Mouse (Mus musculus) olfactory bulb, adult 2 months (tissue): ENCODE results near the gene Slc35a5.

ENCODE experiments used
- CTCF ChIP-seq: fragments of 200-500 bp; IDR thresholded peaks from 2 replicates; pipeline ENCODE4 v1.5.1; 2012; ENCODE audit warnings: low read depth, mild to moderate bottlenecking, low read length, moderate library complexity; ENCODE audit not compliant: insufficient read depth
- POLR2A ChIP-seq: fragments of 200-500 bp; IDR thresholded peaks from 2 replicates; pipeline ENCODE4 v1.6.1; 2012; ENCODE audit warnings: mild to moderate bottlenecking, low read depth, low read length, moderate library complexity; ENCODE audit not compliant: insufficient read depth

DNA sequence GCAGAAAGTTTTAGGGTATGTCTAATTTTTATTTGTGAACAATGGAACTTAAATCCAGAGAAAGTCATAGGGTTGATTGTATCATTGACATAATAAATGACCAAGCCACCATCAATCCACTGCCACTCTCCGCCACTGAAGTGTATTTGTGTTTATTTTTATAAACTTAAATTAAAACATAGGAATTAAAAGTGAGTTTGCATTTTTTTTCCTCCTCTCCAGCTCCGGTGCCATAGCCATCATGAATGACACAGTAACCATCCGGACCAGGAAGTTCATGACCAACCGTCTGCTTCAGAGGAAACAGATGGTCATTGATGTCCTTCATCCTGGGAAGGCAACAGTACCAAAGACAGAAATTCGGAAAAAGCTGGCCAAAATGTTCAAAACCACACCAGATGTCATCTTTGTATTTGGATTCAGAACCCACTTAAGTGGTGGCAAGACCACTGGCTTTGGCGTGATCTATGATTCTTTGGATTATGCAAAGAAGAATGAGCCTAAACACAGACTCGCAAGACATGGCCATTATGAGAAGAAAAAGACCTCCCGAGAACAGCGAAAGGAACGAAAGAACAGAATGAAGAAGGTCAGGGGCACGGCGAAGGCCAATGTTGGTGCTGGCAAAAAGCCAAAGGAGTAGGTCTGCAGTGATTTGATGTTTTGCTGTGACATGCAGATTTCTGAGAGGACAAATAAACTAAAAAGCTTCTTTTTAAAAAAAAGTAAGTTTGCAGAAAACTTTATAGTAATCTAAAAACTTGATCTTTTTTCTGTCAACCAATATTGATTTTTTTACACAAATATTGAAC lies 46.6 kb upstream of the Slc35a5 start:
- TF ChIP-seq CTCF, result no peak
- no peak for TF ChIP-seq POLR2A
